Mouse (Mus musculus) kidney, postnatal 4 days (tissue): ENCODE data around the gene Sf3b1.
"Not testable (repeated sequence)": the region's sequence is repeated elsewhere in the genome, so short reads cannot be mapped to it uniquely, and the experiment has no call there.

ENCODE experiments used
- DNase-seq, 2 experiments: peaks; one replicate each; pipeline ENCODE4 v3.0.0; 2021; ENCODE audit warnings: mixed read lengths in 2 of 2

Sf3b1 gene

GRCm38 (mm10) chr1:55027253-55027801 lies at the start of gene Sf3b1:
TSS of gene Sf3b1 (minus strand) at chr1:55027481.
- DNase-seq, result peak; percentile 97 to 98

DNA sequence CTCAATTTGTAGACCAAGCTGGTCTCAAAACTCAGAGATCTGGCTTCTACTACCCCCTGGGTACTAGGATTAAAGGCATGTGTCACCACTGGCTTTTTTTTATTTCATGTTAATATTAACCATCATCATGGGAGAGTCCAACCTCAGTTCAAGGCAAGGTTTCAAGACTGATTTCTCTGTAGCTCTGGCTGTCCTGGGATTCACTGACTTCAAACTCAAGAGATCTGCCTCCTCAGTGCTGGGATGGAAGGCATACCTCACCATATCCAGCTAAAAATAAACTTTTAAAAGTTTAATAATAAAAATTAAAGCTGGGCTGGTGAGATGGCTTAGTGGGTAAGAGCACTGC lies 49.1 kb upstream of the Sf3b1 start:
- DNase-seq, result no peak

DNA sequence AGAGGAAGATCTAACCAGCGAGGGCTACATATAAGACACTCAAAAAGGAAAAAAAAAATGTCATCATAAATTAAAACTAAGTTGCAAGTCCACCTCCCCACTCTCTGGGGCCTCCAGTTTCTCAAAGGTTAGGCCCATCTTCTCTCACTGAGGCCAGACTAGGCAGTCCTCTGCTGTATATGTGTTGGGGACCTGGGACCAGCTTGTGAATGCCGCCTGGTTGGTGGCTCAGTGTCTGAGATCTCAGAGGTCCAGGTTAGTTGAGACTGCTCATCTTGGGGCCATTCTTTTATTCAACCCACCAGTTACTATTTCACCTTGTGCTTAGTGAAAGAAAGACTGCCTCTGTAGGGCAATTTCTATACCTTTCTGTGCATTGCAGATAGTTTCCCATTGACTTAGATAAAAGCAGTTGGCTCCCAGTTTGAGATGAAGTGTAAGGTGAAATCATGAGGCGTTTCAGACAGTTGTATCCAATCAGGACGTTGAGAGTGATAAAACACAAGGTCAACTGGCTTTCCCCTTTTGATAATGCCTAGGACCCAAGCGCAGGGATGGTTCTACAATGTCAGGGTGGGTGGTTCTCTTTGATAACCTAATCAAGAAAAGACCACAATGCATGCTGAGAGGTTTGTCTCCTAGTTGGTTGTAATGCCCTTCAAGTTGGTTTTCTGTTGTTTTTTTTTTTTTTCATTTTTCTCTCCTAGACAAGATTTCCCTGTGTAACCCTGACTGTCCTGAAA lies 48.5 kb upstream of the Sf3b1 start:
- DNase-seq, result no peak

DNA sequence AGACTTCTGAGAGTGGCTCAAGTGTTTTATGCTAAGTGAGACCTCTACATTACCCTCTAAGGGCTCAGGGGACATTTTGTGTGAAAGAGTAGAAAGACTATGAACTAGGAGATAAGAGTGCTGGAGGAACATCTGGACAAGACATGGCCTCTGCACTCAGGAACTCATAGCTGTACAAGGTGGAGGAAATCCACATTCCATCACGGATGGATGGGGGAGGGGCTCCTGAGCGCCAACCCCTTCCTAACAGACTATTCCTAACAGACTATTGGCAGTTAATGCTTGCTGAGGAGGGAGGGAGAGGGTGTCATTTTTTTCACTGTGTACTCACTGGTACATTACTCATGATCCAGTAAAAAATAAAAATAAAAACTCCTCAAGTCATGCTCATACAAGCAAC lies 47.5 kb upstream of the Sf3b1 start:
- peak; percentile 33 to 35 for DNase-seq

- DNase-seq, result not testable (repeated sequence)
Measured at GRCm38 (mm10) chr1:55072328-55072727, 45.0 kb upstream of the Sf3b1 start.

DNA sequence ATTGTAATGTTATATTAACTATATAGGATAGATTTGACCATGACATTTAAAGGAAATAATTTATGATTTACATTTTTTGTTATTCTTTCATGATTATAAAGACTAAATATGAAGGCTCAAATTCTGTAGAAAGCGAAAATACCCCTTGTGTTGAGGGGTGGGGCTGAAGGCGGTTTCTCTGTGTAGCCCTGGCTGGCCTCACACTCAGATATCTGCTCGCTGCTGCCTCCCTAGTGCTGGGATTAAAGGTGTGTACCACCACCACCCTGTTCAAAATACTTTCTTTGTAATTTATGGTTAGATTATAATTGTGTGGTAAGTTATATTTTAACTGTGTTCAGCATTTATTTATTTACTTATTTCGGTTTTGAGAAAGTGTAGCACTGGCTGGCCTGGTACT lies 34.5 kb upstream of the Sf3b1 start:
- DNase-seq, result no peak

DNA sequence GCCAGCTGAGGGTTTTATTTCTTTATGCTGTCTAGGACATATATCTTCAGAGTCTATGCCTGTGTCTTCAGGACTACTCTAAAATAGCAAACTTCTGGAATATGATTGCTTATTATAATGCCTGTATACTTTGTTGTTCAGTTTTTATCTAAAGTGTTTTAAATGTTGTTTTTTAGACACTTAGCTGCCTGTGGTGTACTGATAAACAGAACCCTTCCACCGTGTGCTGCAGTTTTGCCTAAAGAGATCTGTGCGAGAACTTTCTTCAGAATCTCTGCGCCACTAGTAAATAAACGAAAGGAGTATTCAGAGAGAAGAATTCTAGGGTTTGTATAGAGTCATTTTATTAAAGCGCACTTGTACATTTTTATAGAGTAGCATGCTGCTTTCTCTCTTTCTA lies 33.8 kb upstream of the Sf3b1 start:
- DNase-seq, result no peak

DNA sequence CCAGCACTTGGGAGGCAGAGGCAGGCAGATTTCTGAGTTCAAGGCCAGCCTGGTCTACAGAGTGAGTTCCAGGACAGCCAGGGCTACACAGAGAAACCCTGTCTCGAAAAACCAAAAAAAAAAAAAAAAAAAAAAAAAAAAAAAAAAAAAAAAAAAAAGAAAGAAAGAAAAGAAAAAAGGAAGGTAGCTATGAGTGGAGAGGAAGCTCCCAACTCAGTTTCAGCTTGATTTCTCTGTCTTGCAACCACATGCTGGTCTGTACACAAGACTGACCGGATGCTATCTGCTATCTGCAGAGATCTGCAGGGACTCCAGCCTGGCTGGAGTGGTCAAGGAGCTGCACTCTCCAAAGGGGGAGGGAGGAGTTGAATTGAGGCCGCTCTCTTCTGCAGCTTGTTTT lies 31.1 kb upstream of the Sf3b1 start:
- not testable (repeated sequence) for DNase-seq

DNA sequence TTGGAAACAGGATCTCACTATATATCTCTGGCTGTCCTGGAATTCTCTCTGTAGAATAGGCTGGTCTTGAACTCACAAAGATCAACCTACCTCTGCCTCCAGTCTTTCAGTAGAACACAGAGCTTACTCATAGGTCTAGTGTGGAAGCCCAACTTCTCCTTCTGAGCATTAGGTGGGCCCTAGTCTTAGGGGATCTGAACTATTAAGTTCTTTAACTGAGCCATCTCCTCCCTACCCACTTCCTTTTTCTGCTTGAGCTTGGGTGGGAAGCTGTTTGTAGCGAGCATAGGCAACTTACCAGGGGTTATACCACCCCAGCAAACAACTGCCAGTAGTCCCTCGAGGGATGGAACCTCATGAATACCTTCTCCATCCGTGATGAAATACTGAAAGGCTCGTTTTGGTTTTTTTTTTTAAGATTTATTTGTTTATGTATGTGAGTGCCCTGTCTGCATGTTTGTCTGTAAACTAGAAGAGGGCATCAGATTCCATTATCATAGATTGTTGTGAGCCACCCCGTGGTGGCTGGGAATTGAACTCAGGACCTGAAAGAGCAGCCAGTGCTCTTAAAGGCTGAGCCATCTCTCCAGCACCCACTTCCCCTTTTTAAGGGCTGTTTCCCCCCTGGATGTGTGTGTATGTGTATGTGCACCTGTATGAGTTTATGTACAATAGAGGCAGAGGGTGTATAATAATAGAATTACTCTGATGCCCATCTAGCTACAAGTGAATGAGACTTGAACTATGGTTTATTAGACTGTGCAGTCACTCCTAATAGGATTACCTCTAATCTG lies 28.2 kb upstream of the Sf3b1 start:
- no peak for DNase-seq

GRCm38 (mm10) chr1:55053596-55053995 lies 26.3 kb upstream of the Sf3b1 start:
- no peak for DNase-seq

GRCm38 (mm10) chr1:55053005-55053404 lies 25.7 kb upstream of the Sf3b1 start:
- peak; percentile 77 to 88 for DNase-seq

- peak; percentile 99 for DNase-seq
Measured at GRCm38 (mm10) chr1:55052355-55052953, 25.2 kb upstream of the Sf3b1 start, which contains the start of gene Coq10b. TSS of gene Coq10b (plus strand) at chr1:55052770.

DNA sequence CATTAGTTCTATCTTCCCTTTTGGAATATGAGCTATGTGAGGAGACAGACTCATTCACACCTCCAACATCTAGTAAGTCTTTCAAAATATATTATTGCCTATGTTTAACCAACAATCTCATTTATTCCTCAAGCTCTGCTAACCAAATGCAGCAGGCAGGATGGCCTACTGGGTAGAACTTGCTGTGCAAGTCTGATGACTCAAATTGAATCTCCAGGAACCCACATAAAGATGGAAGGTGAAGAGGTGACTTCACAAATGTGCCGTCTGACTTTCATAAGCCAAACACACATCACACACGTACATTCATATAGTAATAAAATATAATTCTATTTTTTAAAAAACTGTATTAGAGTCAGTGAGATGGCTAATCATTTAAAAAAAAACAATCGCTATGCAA lies 24.4 kb upstream of the Sf3b1 start:
- no peak for DNase-seq

DNA sequence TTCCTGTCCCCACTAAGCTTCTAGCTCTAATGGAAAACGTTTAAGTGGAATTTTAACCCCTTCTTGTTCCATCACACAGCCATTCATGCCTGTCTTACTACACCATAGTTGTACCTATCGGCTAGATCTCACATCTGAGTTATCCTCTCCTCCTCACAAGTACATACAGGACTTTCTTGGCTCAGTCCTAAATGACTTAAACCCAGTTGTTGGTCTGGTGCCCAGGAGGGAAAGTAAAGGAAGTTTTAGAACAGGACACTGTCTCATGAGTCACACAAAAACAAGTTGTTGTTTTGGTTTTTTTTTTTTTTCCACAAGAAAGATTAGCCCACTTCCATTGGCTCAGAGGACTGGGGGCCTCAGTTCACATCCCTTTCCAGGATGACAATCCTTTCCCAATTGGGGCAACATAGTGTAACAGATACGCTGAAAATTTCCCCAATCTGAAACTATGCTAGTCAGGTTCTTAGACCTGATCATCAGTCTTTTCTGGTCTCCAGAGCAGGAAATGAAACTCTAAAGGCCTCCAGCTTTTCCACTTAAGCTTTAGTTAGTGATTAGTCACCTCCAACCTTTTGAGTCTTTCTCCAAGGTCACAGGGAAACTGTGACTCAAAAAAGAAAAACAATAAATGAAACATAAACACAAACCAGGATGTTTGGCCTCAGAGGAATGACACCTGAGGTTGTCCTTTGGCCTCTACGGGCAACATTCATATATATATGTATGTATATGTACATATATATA lies 21.7 kb upstream of the Sf3b1 start:
- no peak for DNase-seq

- no peak for DNase-seq
Measured at GRCm38 (mm10) chr1:55043164-55043563, 15.9 kb upstream of the Sf3b1 start.

DNA sequence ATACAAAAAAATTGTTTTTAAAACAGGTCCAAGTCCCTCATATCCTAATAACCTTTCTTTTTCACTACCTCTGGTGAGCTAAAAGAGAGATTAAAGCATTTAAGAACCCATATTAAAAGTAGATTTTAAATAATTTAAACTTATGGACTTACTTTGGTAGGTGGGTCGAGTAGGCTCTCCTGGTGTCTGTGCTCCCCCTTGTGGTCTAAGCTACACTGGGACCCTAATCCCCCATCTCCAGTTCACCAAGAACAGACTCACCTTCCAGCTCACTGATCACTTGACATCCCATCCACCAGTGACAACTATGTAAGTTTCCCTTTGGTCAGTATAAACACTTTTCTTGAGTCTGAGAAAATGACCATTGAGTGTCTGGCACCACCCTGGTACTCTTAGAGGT lies 15.0 kb upstream of the Sf3b1 start:
- no peak for DNase-seq

- DNase-seq, result no peak
Measured at GRCm38 (mm10) chr1:55041691-55042090, 14.4 kb upstream of the Sf3b1 start.

DNA sequence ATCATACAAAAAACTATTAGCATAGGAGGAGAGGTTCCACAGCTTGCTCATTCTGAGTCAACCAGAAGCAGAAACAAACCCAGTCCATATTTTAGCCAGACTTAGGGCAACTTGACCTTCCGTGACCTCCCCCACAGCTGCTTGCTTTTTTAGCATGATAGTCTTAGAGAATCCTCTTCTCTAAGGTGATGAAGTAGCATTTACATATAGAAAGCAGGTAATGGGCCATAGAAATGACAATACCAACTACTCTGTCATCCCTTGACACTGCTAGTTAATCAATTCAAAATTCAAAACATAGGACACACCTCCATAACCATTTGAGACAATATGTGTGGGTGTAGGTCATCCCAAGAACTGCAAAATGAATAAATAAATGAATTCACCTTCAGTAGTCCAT lies 12.7 kb upstream of the Sf3b1 start:
- no peak for DNase-seq

- no peak for DNase-seq
Measured at GRCm38 (mm10) chr1:55031026-55031779, 3.9 kb upstream of the Sf3b1 start.

- DNase-seq, result no peak
Measured at GRCm38 (mm10) chr1:55029446-55029845, 2.2 kb upstream of the Sf3b1 start.

DNA sequence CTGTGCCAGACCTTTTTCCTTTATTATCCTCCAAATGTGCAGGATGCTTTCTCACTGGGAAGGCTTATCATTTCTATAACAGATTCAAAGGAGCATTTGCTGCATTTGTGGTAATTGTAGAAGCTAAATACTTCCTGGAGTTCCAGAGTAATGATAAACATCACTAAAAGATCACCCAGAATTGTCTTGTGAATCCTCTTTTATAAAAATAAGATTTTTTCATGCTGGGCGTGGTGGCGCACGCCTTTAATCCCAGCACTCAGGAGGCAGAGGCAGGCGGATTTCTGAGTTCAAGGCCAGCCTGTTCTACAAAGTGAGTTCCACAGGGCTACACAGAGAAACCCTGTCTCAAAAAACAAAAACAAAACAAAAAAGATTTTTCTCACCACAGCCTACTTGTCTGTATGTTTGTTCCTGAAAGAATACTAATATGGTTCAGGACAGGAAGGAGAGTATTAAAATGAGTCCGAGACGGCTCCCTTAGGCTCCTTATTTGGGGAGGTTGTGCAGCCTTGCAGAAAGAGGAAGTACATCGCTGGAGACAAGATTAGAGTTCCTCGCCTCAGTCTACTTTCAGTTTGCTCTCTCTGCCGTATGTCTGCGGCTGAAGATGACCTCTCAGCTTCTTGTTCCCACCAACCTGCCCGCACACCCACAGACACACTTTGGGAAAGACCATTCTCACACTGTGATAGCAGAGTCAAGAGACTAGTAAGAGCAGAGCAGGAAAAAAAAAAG lies 1.4 kb upstream of the Sf3b1 start:
- DNase-seq, result no peak
